Mouse (Mus musculus): ENCODE results near the gene Megf11. TPM values are rescaled to one million over a fixed set of nuclear protein-coding genes. Genes with fewer than 3 reads are reported as not detected.

Gene Megf11
- polyA plus RNA-seq, 1 experiment from 2014 or later, result 4.0 TPM

GRCm38 (mm10) chr9:64600731-64601130 is 215.3 kb downstream of the Megf11 start:
- Histone ChIP-seq H3K4me3 (replicated peaks) (no peak overlapping the region), H3K27ac (peak overlapping the region; percentile 7; the same call in 1 of the 2 replicates), H3K36me3 (no peaks in the 10 kb centered on the region), H3K27me3 (0 out of 2 replicates have a peak, but pooled peaks cover 6% of the 10 kb centered on the region), H3K9ac (no peak overlapping the region), H3K4me1 (peaks cover 26% of the 10 kb centered on the region), H3K9me3 (replicated peaks) (no peaks in the 10 kb centered on the region), H3K4me2 (no peak overlapping the region)
- WGBS, result 44% methylated on average over 2 of the region's 2 CpGs
- no peak for ATAC-seq (replicated peaks; ENCODE audit: low FRiP score)

GRCm38 (mm10) chr9:64602895-64603294 is 217.5 kb downstream of the Megf11 start:
- Histone ChIP-seq H3K9ac (no peak overlapping the region), H3K27me3 (0 out of 2 replicates have a peak, but pooled peaks cover 6% of the 10 kb centered on the region), H3K36me3 (no peaks in the 10 kb centered on the region), H3K27ac (no peak overlapping the region), H3K4me2 (no peak overlapping the region), H3K4me1 (peaks cover 36% of the 10 kb centered on the region), H3K4me3 (replicated peaks) (no peak overlapping the region), H3K9me3 (replicated peaks) (no peaks in the 10 kb centered on the region)
- 90% methylated on average over 1 of the region's 1 CpGs for WGBS
- ATAC-seq (replicated peaks; ENCODE audit: low FRiP score), result no peak

- Histone ChIP-seq H3K9me3 (replicated peaks) (no peaks in the 10 kb centered on the region), H3K36me3 (no peaks in the 10 kb centered on the region), H3K27me3 (0 out of 2 replicates have a peak, but pooled peaks cover 6% of the 10 kb centered on the region), H3K27ac (no peak overlapping the region), H3K4me3 (replicated peaks) (no peak overlapping the region), H3K9ac (no peak overlapping the region), H3K4me2 (no peak overlapping the region), H3K4me1 (peaks cover 36% of the 10 kb centered on the region)
- WGBS, result 59% methylated on average over 7 of the region's 7 CpGs
- ATAC-seq (replicated peaks; ENCODE audit: low FRiP score), result no peak
These were observed 218.8 kb downstream of the Megf11 start for GRCm38 (mm10) chr9:64604217-64604711.

- H3K9ac ChIP-seq, result no peak overlapping the region
- ATAC-seq (replicated peaks; ENCODE audit: low FRiP score), result no peak
These were observed 219.8 kb downstream of the Megf11 start for GRCm38 (mm10) chr9:64605077-64605714.

GRCm38 (mm10) chr9:64605735-64606349 is 220.4 kb downstream of the Megf11 start:
- no peak; the same call in 1 of the 2 replicates for ATAC-seq (replicated peaks; ENCODE audit: low FRiP score)
- no peaks in the 10 kb centered on the region for H3K9me3 ChIP-seq (replicated peaks)
- no peaks in the 10 kb centered on the region for H3K36me3 ChIP-seq
- WGBS, result 40% methylated on average over 13 of the region's 13 CpGs
- H3K4me2 ChIP-seq, result no peak overlapping the region
- H3K27me3 ChIP-seq, result 0 out of 2 replicates have a peak, but pooled peaks cover 6% of the 10 kb centered on the region
- peaks cover 28% of the 10 kb centered on the region for H3K4me1 ChIP-seq
- no peak overlapping the region for H3K9ac ChIP-seq
- no peak overlapping the region for H3K4me3 ChIP-seq (replicated peaks)
- H3K27ac ChIP-seq, result peak overlapping the region; percentile 32; the same call in 1 of the 2 replicates

More at GRCm38 (mm10) chr9:64605077-64605714, 219.8 kb downstream of the Megf11 start:
- Histone ChIP-seq H3K27me3 (0 out of 2 replicates have a peak, but pooled peaks cover 6% of the 10 kb centered on the region), H3K9me3 (replicated peaks) (no peaks in the 10 kb centered on the region), H3K4me3 (replicated peaks) (no peak overlapping the region), H3K4me1 (peaks cover 34% of the 10 kb centered on the region), H3K27ac (no peak overlapping the region), H3K4me2 (no peak overlapping the region), H3K36me3 (no peaks in the 10 kb centered on the region)
- WGBS, result 76% methylated on average over 14 of the region's 14 CpGs

GRCm38 (mm10) chr9:64607049-64607448 is 221.6 kb downstream of the Megf11 start:
- Histone ChIP-seq H3K4me2 (no peak overlapping the region), H3K27me3 (0 out of 2 replicates have a peak, but pooled peaks cover 10% of the 10 kb centered on the region), H3K27ac (no peak overlapping the region), H3K4me1 (peaks cover 28% of the 10 kb centered on the region), H3K9ac (no peak overlapping the region), H3K36me3 (no peaks in the 10 kb centered on the region), H3K4me3 (replicated peaks) (no peak overlapping the region), H3K9me3 (replicated peaks) (no peaks in the 10 kb centered on the region)
- no peak for ATAC-seq (replicated peaks; ENCODE audit: low FRiP score)
- 86% methylated on average over 1 of the region's 1 CpGs for WGBS

GRCm38 (mm10) chr9:64609546-64609945 is 224.1 kb downstream of the Megf11 start:
- ATAC-seq (replicated peaks; ENCODE audit: low FRiP score), result no peak
- H3K36me3 ChIP-seq, result no peaks in the 10 kb centered on the region
- no peak overlapping the region for H3K27ac ChIP-seq
- H3K4me3 ChIP-seq (replicated peaks), result no peak overlapping the region
- H3K9me3 ChIP-seq (replicated peaks), result no peaks in the 10 kb centered on the region
- no peak overlapping the region for H3K4me2 ChIP-seq
- 0 out of 2 replicates have a peak, but pooled peaks cover 4% of the 10 kb centered on the region for H3K27me3 ChIP-seq
- H3K4me1 ChIP-seq, result peaks cover 34% of the 10 kb centered on the region
- no peak overlapping the region for H3K9ac ChIP-seq
- 53% methylated on average over 3 of the region's 3 CpGs for WGBS

- no peak overlapping the region for H3K27ac ChIP-seq
- 0 out of 2 replicates have a peak, but pooled peaks cover 4% of the 10 kb centered on the region for H3K27me3 ChIP-seq
- H3K9me3 ChIP-seq (replicated peaks), result no peaks in the 10 kb centered on the region
- H3K4me2 ChIP-seq, result no peak overlapping the region
- no peak for ATAC-seq (replicated peaks; ENCODE audit: low FRiP score)
- no peak overlapping the region for H3K4me3 ChIP-seq (replicated peaks)
- H3K36me3 ChIP-seq, result no peaks in the 10 kb centered on the region
- no peak overlapping the region for H3K9ac ChIP-seq
- 21% methylated on average over 7 of the region's 7 CpGs for WGBS
- H3K4me1 ChIP-seq, result peaks cover 12% of the 10 kb centered on the region
These were observed 226.9 kb downstream of the Megf11 start for GRCm38 (mm10) chr9:64612121-64612983.

GRCm38 (mm10) chr9:64612984-64613649 is 227.7 kb downstream of the Megf11 start:
- Histone ChIP-seq H3K4me1 (peaks cover 16% of the 10 kb centered on the region), H3K4me3 (replicated peaks) (no peak overlapping the region), H3K4me2 (no peak overlapping the region), H3K36me3 (no peaks in the 10 kb centered on the region), H3K27ac (no peak overlapping the region), H3K9me3 (replicated peaks) (no peaks in the 10 kb centered on the region), H3K9ac (no peak overlapping the region), H3K27me3 (0 out of 2 replicates have a peak, but pooled peaks cover 4% of the 10 kb centered on the region)
- WGBS, result 52% methylated on average over 7 of the region's 7 CpGs
- ATAC-seq (replicated peaks; ENCODE audit: low FRiP score), result no peak

- no peaks in the 10 kb centered on the region for H3K36me3 ChIP-seq
- H3K9me3 ChIP-seq (replicated peaks), result no peaks in the 10 kb centered on the region
- no peaks in the 10 kb centered on the region; the same call in 1 of the 2 replicates for H3K27me3 ChIP-seq
- H3K4me1 ChIP-seq, result peaks cover 29% of the 10 kb centered on the region
- no peak overlapping the region for H3K9ac ChIP-seq
- H3K4me2 ChIP-seq, result no peak overlapping the region
- WGBS, result 49% methylated on average over 5 of the region's 5 CpGs
- no peak overlapping the region for H3K4me3 ChIP-seq (replicated peaks)
- no peak overlapping the region for H3K27ac ChIP-seq
- ATAC-seq (replicated peaks; ENCODE audit: low FRiP score), result no peak
These were observed 232.0 kb downstream of the Megf11 start for GRCm38 (mm10) chr9:64617413-64617812.

GRCm38 (mm10) chr9:64618433-64618832 is 233.0 kb downstream of the Megf11 start:
- H3K4me2 ChIP-seq, result no peak overlapping the region
- peak; percentile 54; the same call in 1 of the 2 replicates for ATAC-seq (replicated peaks; ENCODE audit: low FRiP score)
- H3K27ac ChIP-seq, result 0 out of 2 replicates have a peak overlapping the region, but pooled peaks have one; percentile 15
- no peaks in the 10 kb centered on the region for H3K9me3 ChIP-seq (replicated peaks)
- no peaks in the 10 kb centered on the region for H3K36me3 ChIP-seq
- no peak overlapping the region for H3K9ac ChIP-seq
- H3K4me3 ChIP-seq (replicated peaks), result no peak overlapping the region
- H3K4me1 ChIP-seq, result peaks cover 26% of the 10 kb centered on the region
- H3K27me3 ChIP-seq, result peaks cover 3% of the 10 kb centered on the region; the same call in 1 of the 2 replicates
- 50% methylated on average over 3 of the region's 3 CpGs for WGBS
